Mouse (Mus musculus): Measurements from ENCODE around the gene Myocd. TPM values are rescaled to one million over a fixed set of nuclear protein-coding genes. Genes with fewer than 3 reads are reported as not detected.

The Myocd gene
- polyA plus RNA-seq, 1 experiment from 2014 or later = 2.4 TPM

- no peak overlapping the region for H3K4me3 ChIP-seq (ENCODE audit: low read depth, low read length)
- H3K36me3 ChIP-seq (ENCODE audit: control insufficient read depth, insufficient read depth, low read length) = no peaks in the 10 kb centered on the region
- H3K9ac ChIP-seq (ENCODE audit: low read length) = no peak overlapping the region
- H3K4me1 ChIP-seq (ENCODE audit: control insufficient read depth, insufficient read depth, low read length) = no peaks in the 10 kb centered on the region
- H3K9me3 ChIP-seq (ENCODE audit: control insufficient read depth, low read length) = no peaks in the 10 kb centered on the region
- WGBS = 80% methylated on average over 6 of the region's 6 CpGs
- ATAC-seq (ENCODE audit: low FRiP score) = no peak
- no peak overlapping the region for H3K27ac ChIP-seq (ENCODE audit: low read depth, low read length)
- no peak overlapping the region for H3K4me2 ChIP-seq
- no peak for DNase-seq (ENCODE audit: low spot score, missing footprints)
- no peaks in the 10 kb centered on the region for H3K27me3 ChIP-seq (ENCODE audit: control insufficient read depth, insufficient read depth, low read length)
Measured at GRCm38 (mm10) chr11:65263466-65263865, 6.3 kb downstream of the Myocd start.

GRCm38 (mm10) chr11:65258997-65259396 lies 10.8 kb downstream of the Myocd start:
- Histone ChIP-seq H3K27me3 (ENCODE audit: control insufficient read depth, insufficient read depth, low read length) (no peaks in the 10 kb centered on the region), H3K9me3 (ENCODE audit: control insufficient read depth, low read length) (no peaks in the 10 kb centered on the region), H3K4me2 (no peak overlapping the region), H3K4me3 (ENCODE audit: low read depth, low read length) (no peak overlapping the region), H3K36me3 (ENCODE audit: control insufficient read depth, insufficient read depth, low read length) (no peaks in the 10 kb centered on the region), H3K4me1 (ENCODE audit: control insufficient read depth, insufficient read depth, low read length) (no peaks in the 10 kb centered on the region), H3K9ac (ENCODE audit: low read length) (no peak overlapping the region), H3K27ac (ENCODE audit: low read depth, low read length) (no peak overlapping the region)
- no peak for ATAC-seq (ENCODE audit: low FRiP score)
- DNase-seq (ENCODE audit: low spot score, missing footprints) = no peak
- WGBS = 93% methylated on average over 4 of the region's 4 CpGs

- DNase-seq (ENCODE audit: low spot score, missing footprints) = no peak
- ATAC-seq (ENCODE audit: low FRiP score) = no peak
- 86% methylated on average over 11 of the region's 11 CpGs for WGBS
Measured at GRCm38 (mm10) chr11:65256143-65256542, 13.6 kb downstream of the Myocd start.

GRCm38 (mm10) chr11:65255564-65255963 lies 14.2 kb downstream of the Myocd start:
- Histone ChIP-seq H3K4me2 (no peak overlapping the region), H3K4me3 (ENCODE audit: low read depth, low read length) (no peak overlapping the region), H3K36me3 (ENCODE audit: control insufficient read depth, insufficient read depth, low read length) (no peaks in the 10 kb centered on the region), H3K27me3 (ENCODE audit: control insufficient read depth, insufficient read depth, low read length) (no peaks in the 10 kb centered on the region), H3K4me1 (ENCODE audit: control insufficient read depth, insufficient read depth, low read length) (no peaks in the 10 kb centered on the region), H3K27ac (ENCODE audit: low read depth, low read length) (no peak overlapping the region), H3K9me3 (ENCODE audit: control insufficient read depth, low read length) (no peaks in the 10 kb centered on the region), H3K9ac (ENCODE audit: low read length) (no peak overlapping the region)
- ATAC-seq (ENCODE audit: low FRiP score) (no peak), DNase-seq (ENCODE audit: low spot score, missing footprints) (no peak)
- 78% methylated on average over 6 of the region's 6 CpGs for WGBS

More at GRCm38 (mm10) chr11:65256143-65256542, 13.6 kb downstream of the Myocd start:
- no peak overlapping the region for H3K27ac ChIP-seq (ENCODE audit: low read depth, low read length)
- no peaks in the 10 kb centered on the region for H3K9me3 ChIP-seq (ENCODE audit: control insufficient read depth, low read length)
- no peak overlapping the region for H3K4me3 ChIP-seq (ENCODE audit: low read depth, low read length)
- H3K27me3 ChIP-seq (ENCODE audit: control insufficient read depth, insufficient read depth, low read length) = no peaks in the 10 kb centered on the region
- no peak overlapping the region for H3K9ac ChIP-seq (ENCODE audit: low read length)
- H3K4me2 ChIP-seq = no peak overlapping the region
- H3K4me1 ChIP-seq (ENCODE audit: control insufficient read depth, insufficient read depth, low read length) = no peaks in the 10 kb centered on the region
- H3K36me3 ChIP-seq (ENCODE audit: control insufficient read depth, insufficient read depth, low read length) = no peaks in the 10 kb centered on the region

GRCm38 (mm10) chr11:65250366-65250765 lies 19.4 kb downstream of the Myocd start:
- Histone ChIP-seq H3K9me3 (ENCODE audit: control insufficient read depth, low read length) (no peaks in the 10 kb centered on the region), H3K27ac (ENCODE audit: low read depth, low read length) (no peak overlapping the region), H3K9ac (ENCODE audit: low read length) (no peak overlapping the region), H3K4me2 (no peak overlapping the region), H3K4me1 (ENCODE audit: control insufficient read depth, insufficient read depth, low read length) (no peaks in the 10 kb centered on the region), H3K4me3 (ENCODE audit: low read depth, low read length) (no peak overlapping the region), H3K27me3 (ENCODE audit: control insufficient read depth, insufficient read depth, low read length) (no peaks in the 10 kb centered on the region), H3K36me3 (ENCODE audit: control insufficient read depth, insufficient read depth, low read length) (no peaks in the 10 kb centered on the region)
- no peak for DNase-seq (ENCODE audit: low spot score, missing footprints)
- ATAC-seq (ENCODE audit: low FRiP score) = no peak
- 92% methylated on average over 4 of the region's 4 CpGs for WGBS

GRCm38 (mm10) chr11:65246301-65247054 lies 23.3 kb downstream of the Myocd start:
- ATAC-seq (ENCODE audit: low FRiP score) (no peak), DNase-seq (ENCODE audit: low spot score, missing footprints) (no peak)
- no peak overlapping the region for H3K27ac ChIP-seq (ENCODE audit: low read depth, low read length)
- H3K9ac ChIP-seq (ENCODE audit: low read length) = no peak overlapping the region
- WGBS = 86% methylated on average over 8 of the region's 8 CpGs
- no peaks in the 10 kb centered on the region for H3K4me1 ChIP-seq (ENCODE audit: control insufficient read depth, insufficient read depth, low read length)
- no peak overlapping the region for H3K4me3 ChIP-seq (ENCODE audit: low read depth, low read length)
- H3K9me3 ChIP-seq (ENCODE audit: control insufficient read depth, low read length) = no peaks in the 10 kb centered on the region
- no peaks in the 10 kb centered on the region for H3K36me3 ChIP-seq (ENCODE audit: control insufficient read depth, insufficient read depth, low read length)
- H3K4me2 ChIP-seq = no peak overlapping the region
- H3K27me3 ChIP-seq (ENCODE audit: control insufficient read depth, insufficient read depth, low read length) = no peaks in the 10 kb centered on the region

GRCm38 (mm10) chr11:65243593-65243992 lies 26.2 kb downstream of the Myocd start:
- H3K36me3 ChIP-seq (ENCODE audit: control insufficient read depth, insufficient read depth, low read length) = no peaks in the 10 kb centered on the region
- H3K9me3 ChIP-seq (ENCODE audit: control insufficient read depth, low read length) = no peaks in the 10 kb centered on the region
- ATAC-seq (ENCODE audit: low FRiP score) = no peak
- H3K4me1 ChIP-seq (ENCODE audit: control insufficient read depth, insufficient read depth, low read length) = no peaks in the 10 kb centered on the region
- H3K27ac ChIP-seq (ENCODE audit: low read depth, low read length) = no peak overlapping the region
- no peak overlapping the region for H3K4me2 ChIP-seq
- no peaks in the 10 kb centered on the region for H3K27me3 ChIP-seq (ENCODE audit: control insufficient read depth, insufficient read depth, low read length)
- H3K9ac ChIP-seq (ENCODE audit: low read length) = no peak overlapping the region
- 69% methylated on average over 3 of the region's 3 CpGs for WGBS
- DNase-seq (ENCODE audit: low spot score, missing footprints) = no peak
- no peak overlapping the region for H3K4me3 ChIP-seq (ENCODE audit: low read depth, low read length)

- Histone ChIP-seq H3K36me3 (ENCODE audit: control insufficient read depth, insufficient read depth, low read length) (no peaks in the 10 kb centered on the region), H3K27me3 (ENCODE audit: control insufficient read depth, insufficient read depth, low read length) (no peaks in the 10 kb centered on the region), H3K4me1 (ENCODE audit: control insufficient read depth, insufficient read depth, low read length) (no peaks in the 10 kb centered on the region), H3K27ac (ENCODE audit: low read depth, low read length) (no peak overlapping the region), H3K9me3 (ENCODE audit: control insufficient read depth, low read length) (no peaks in the 10 kb centered on the region), H3K4me2 (no peak overlapping the region), H3K4me3 (ENCODE audit: low read depth, low read length) (no peak overlapping the region), H3K9ac (ENCODE audit: low read length) (no peak overlapping the region)
- WGBS = 74% methylated on average over 7 of the region's 7 CpGs
- no peak for DNase-seq (ENCODE audit: low spot score, missing footprints)
- no peak for ATAC-seq (ENCODE audit: low FRiP score)
Measured at GRCm38 (mm10) chr11:65240521-65240920, 29.3 kb downstream of the Myocd start.

- Histone ChIP-seq H3K36me3 (ENCODE audit: control insufficient read depth, insufficient read depth, low read length) (no peaks in the 10 kb centered on the region), H3K4me2 (no peak overlapping the region), H3K4me3 (ENCODE audit: low read depth, low read length) (no peak overlapping the region), H3K27ac (ENCODE audit: low read depth, low read length) (no peak overlapping the region), H3K9ac (ENCODE audit: low read length) (no peak overlapping the region), H3K9me3 (ENCODE audit: control insufficient read depth, low read length) (no peaks in the 10 kb centered on the region), H3K27me3 (ENCODE audit: control insufficient read depth, insufficient read depth, low read length) (no peaks in the 10 kb centered on the region), H3K4me1 (ENCODE audit: control insufficient read depth, insufficient read depth, low read length) (no peaks in the 10 kb centered on the region)
- DNase-seq (ENCODE audit: low spot score, missing footprints) = no peak
- 83% methylated on average over 3 of the region's 3 CpGs for WGBS
- no peak for ATAC-seq (ENCODE audit: low FRiP score)
Measured at GRCm38 (mm10) chr11:65237896-65238295, 31.9 kb downstream of the Myocd start.

Data from midbrain, embryonic 11.5 days (tissue).